Mouse (Mus musculus) lung, postnatal 25 days (tissue): ENCODE results near the gene Dhx16.
"Not testable (repeated sequence)": the region's sequence is repeated elsewhere in the genome, so short reads cannot be mapped to it uniquely, and the experiment has no call there.

ENCODE experiments used
- DNase-seq: peaks from one replicate; pipeline ENCODE4 v3.0.0; 2022; ENCODE audit warnings: low spot score

The Dhx16 gene

GRCm38 (mm10) chr17:35920384-35920783, 40.8 kb downstream of the Dhx16 start:
- DNase-seq: no peak

GRCm38 (mm10) chr17:35920862-35921562, 41.4 kb downstream of the Dhx16 start:
- DNase-seq: peak; percentile 64

- DNase-seq: no peak
Observed at GRCm38 (mm10) chr17:35921710-35922109, 42.1 kb downstream of the Dhx16 start.

GRCm38 (mm10) chr17:35922566-35922965, 42.9 kb downstream of the Dhx16 start:
- peak; percentile 49 for DNase-seq

GRCm38 (mm10) chr17:35923281-35923680, 43.7 kb downstream of the Dhx16 start:
- DNase-seq: no peak

- DNase-seq: no peak
Observed at GRCm38 (mm10) chr17:35927471-35927870, 47.9 kb downstream of the Dhx16 start.

- no peak for DNase-seq
Observed at GRCm38 (mm10) chr17:35929534-35929933, 49.9 kb downstream of the Dhx16 start.

GRCm38 (mm10) chr17:35930627-35931026, 51.0 kb downstream of the Dhx16 start:
- DNase-seq: no peak

- no peak for DNase-seq
Observed at GRCm38 (mm10) chr17:35932608-35933007, 53.0 kb downstream of the Dhx16 start.

- DNase-seq: not testable (repeated sequence)
Observed at GRCm38 (mm10) chr17:35935763-35936162, 56.1 kb downstream of the Dhx16 start.

GRCm38 (mm10) chr17:35937700-35938348, 58.2 kb downstream of the Dhx16 start:
- peak; percentile 47 for DNase-seq

- DNase-seq: no peak
Observed at GRCm38 (mm10) chr17:35939108-35939507, 59.5 kb downstream of the Dhx16 start.

GRCm38 (mm10) chr17:35939941-35940340, 60.3 kb downstream of the Dhx16 start:
- no peak for DNase-seq
